Mouse (Mus musculus): ENCODE measurements around the gene Ephx1.

The Ephx1 gene

GRCm38 (mm10) chr1:180934467-180935419, 86.0 kb downstream of the Ephx1 start, which contains the start of gene Lefty1:
TSS of gene Lefty1 (plus strand) at chr1:180935022.
- no peak for DNase-seq

- peak in 1 of 2 experiments; percentile 13 for DNase-seq
Measured at GRCm38 (mm10) chr1:180933659-180934058, 87.0 kb downstream of the Ephx1 start.

- DNase-seq: no peak
Measured at GRCm38 (mm10) chr1:180931106-180931505, 89.6 kb downstream of the Ephx1 start.

GRCm38 (mm10) chr1:180929599-180929998, 91.1 kb downstream of the Ephx1 start:
- DNase-seq: no peak

- no peak for DNase-seq
Measured at GRCm38 (mm10) chr1:180926286-180926685, 94.4 kb downstream of the Ephx1 start.

All from cerebellum, postnatal 10 days (tissue).